Comparison of ENCODE assay signal across 14 mouse cellular contexts in genomic region chr13:41296396-41296795, GRCm38 (mm10). TPM values are rescaled to one million over a fixed set of nuclear protein-coding genes. Genes with fewer than 3 reads are reported as not detected.
DNase-seq lines count a peak whose midpoint lies in the region; ATAC-seq lines count a peak whose summit lies in the region.
"Had no signal": no experiment of that assay in that cellular context is flagged by ENCODE, and none has a peak within 500 bp of the region (broad histone marks: within the 10 kb centered on the region; RNA-seq: fewer than 3 reads in every experiment).

No protein-coding gene starts in this region.

- no peak overlapping the region for H3K27ac ChIP-seq in midbrain, embryonic 14.5 days (replicated peaks; ENCODE audit: low read depth, low read length)
- no peak overlapping the region for H3K27ac ChIP-seq in midbrain, embryonic 10.5 days (replicated peaks)
- H3K27ac ChIP-seq in hindbrain, embryonic 13.5 days, result no peak overlapping the region
- no peak overlapping the region for H3K27ac ChIP-seq in neural tube, embryonic 14.5 days (ENCODE audit: low read depth, low read length)
- no peak overlapping the region for H3K27ac ChIP-seq in forebrain, embryonic 16.5 days (ENCODE audit: low read length)
- H3K27ac ChIP-seq: liver, embryonic 14.5 days had no signal

- ATAC-seq in midbrain, embryonic 14.5 days (ENCODE audit: low FRiP score, low TSS enrichment), result peak; percentile 50; the same call in 1 of the 2 replicates
- peak; percentile 36; the same call in 1 of the 2 replicates for ATAC-seq in hindbrain, embryonic 13.5 days (ENCODE audit: low FRiP score)
- peak; percentile 58; the same call in 1 of the 2 replicates for ATAC-seq in neural tube, embryonic 14.5 days (ENCODE audit: low read depth)
- ATAC-seq in forebrain, embryonic 16.5 days, result no peak

- no peak overlapping the region for H3K4me3 ChIP-seq in midbrain, embryonic 14.5 days (replicated peaks; ENCODE audit: low read depth, low read length)
- H3K4me3 ChIP-seq in midbrain, embryonic 10.5 days, result no peak overlapping the region
- H3K4me3 ChIP-seq in hindbrain, embryonic 13.5 days, result no peak overlapping the region
- H3K4me3 ChIP-seq in neural tube, embryonic 14.5 days (ENCODE audit: low read depth, low read length), result no peak overlapping the region
- H3K4me3 ChIP-seq in forebrain, embryonic 16.5 days (replicated peaks; ENCODE audit: low read length), result no peak overlapping the region

- H3K27me3 ChIP-seq in midbrain, embryonic 14.5 days (ENCODE audit: control insufficient read depth, insufficient read depth, low read length), result no peaks in the 10 kb centered on the region
- H3K27me3 ChIP-seq in midbrain, embryonic 10.5 days (ENCODE audit: low read depth, poor library complexity, severe bottlenecking), result no peaks in the 10 kb centered on the region
- peaks cover 17% of the 10 kb centered on the region for H3K27me3 ChIP-seq in hindbrain, embryonic 13.5 days
- no peaks in the 10 kb centered on the region for H3K27me3 ChIP-seq in neural tube, embryonic 14.5 days (ENCODE audit: control insufficient read depth, insufficient read depth, low read length)
- H3K27me3 ChIP-seq in forebrain, embryonic 16.5 days (replicated peaks; ENCODE audit: control insufficient read depth, insufficient read depth, low read length), result no peaks in the 10 kb centered on the region

- peak; percentile 28 to 55 for DNase-seq in cerebellum, postnatal 25 days
- DNase-seq in cerebellum, adult 11 months, result no peak
- DNase-seq in midbrain, embryonic 14.5 days, result peak; percentile 65
- no peak for DNase-seq in midbrain, embryonic 10.5 days (ENCODE audit: low spot score)
- DNase-seq in ovary, postnatal 10 days (ENCODE audit: low spot score), result no peak
- DNase-seq: adrenal gland, adult 8-10 months; kidney, adult 18-20 months; right cerebral cortex, postnatal 4 days; thymus, adult 2 months had no signal

- no peaks in the 10 kb centered on the region; the same call in 1 of the 2 replicates for H3K4me1 ChIP-seq in midbrain, embryonic 14.5 days (ENCODE audit: control insufficient read depth, insufficient read depth, low read length)
- peaks cover 28% of the 10 kb centered on the region for H3K4me1 ChIP-seq in midbrain, embryonic 10.5 days
- peaks cover 18% of the 10 kb centered on the region for H3K4me1 ChIP-seq in hindbrain, embryonic 13.5 days (replicated peaks)
- 0 out of 2 replicates have a peak, but pooled peaks cover 2% of the 10 kb centered on the region for H3K4me1 ChIP-seq in neural tube, embryonic 14.5 days (ENCODE audit: control insufficient read depth, insufficient read depth, low read length)
- H3K4me1 ChIP-seq in forebrain, embryonic 16.5 days (replicated peaks; ENCODE audit: control insufficient read depth, insufficient read depth, low read length), result no peaks in the 10 kb centered on the region

- H3K4me2 ChIP-seq in midbrain, embryonic 14.5 days (ENCODE audit: low read length), result 0 out of 2 replicates have a peak overlapping the region, but pooled peaks have one; percentile 6
- H3K4me2 ChIP-seq in hindbrain, embryonic 13.5 days, result no peak overlapping the region; the same call in 1 of the 2 replicates
- H3K4me2 ChIP-seq in neural tube, embryonic 14.5 days (ENCODE audit: low read depth, low read length), result no peak overlapping the region
- H3K4me2 ChIP-seq in forebrain, embryonic 16.5 days (ENCODE audit: low read length), result no peak overlapping the region

- H3K36me3 ChIP-seq in midbrain, embryonic 14.5 days (ENCODE audit: control insufficient read depth, insufficient read depth, low read length), result no peaks in the 10 kb centered on the region
- H3K36me3 ChIP-seq in midbrain, embryonic 10.5 days, result no peaks in the 10 kb centered on the region
- no peaks in the 10 kb centered on the region for H3K36me3 ChIP-seq in hindbrain, embryonic 13.5 days
- no peaks in the 10 kb centered on the region for H3K36me3 ChIP-seq in neural tube, embryonic 14.5 days (ENCODE audit: control insufficient read depth, insufficient read depth, low read length)
- no peaks in the 10 kb centered on the region for H3K36me3 ChIP-seq in forebrain, embryonic 16.5 days (ENCODE audit: control insufficient read depth, insufficient read depth)

- WGBS in midbrain, embryonic 14.5 days, result 38% methylated on average over 10 of the region's 10 CpGs
- 86% methylated on average over 10 of the region's 10 CpGs for WGBS in midbrain, embryonic 10.5 days
- WGBS in hindbrain, embryonic 13.5 days, result 39% methylated on average over 10 of the region's 10 CpGs
- 35% methylated on average over 10 of the region's 10 CpGs for WGBS in neural tube, embryonic 14.5 days
- WGBS in forebrain, embryonic 16.5 days, result 89% methylated on average over 10 of the region's 10 CpGs

- no peak overlapping the region for H3K9ac ChIP-seq in midbrain, embryonic 14.5 days (replicated peaks; ENCODE audit: low read length)
- no peak overlapping the region for H3K9ac ChIP-seq in hindbrain, embryonic 13.5 days
- H3K9ac ChIP-seq in neural tube, embryonic 14.5 days (replicated peaks; ENCODE audit: low read depth, low read length), result no peak overlapping the region
- H3K9ac ChIP-seq in forebrain, embryonic 16.5 days (replicated peaks; ENCODE audit: low read depth, low read length), result no peak overlapping the region
- H3K9ac ChIP-seq: liver, embryonic 14.5 days had no signal

- no peaks in the 10 kb centered on the region for H3K9me3 ChIP-seq in midbrain, embryonic 14.5 days (ENCODE audit: control insufficient read depth, low read length)
- H3K9me3 ChIP-seq in midbrain, embryonic 10.5 days (replicated peaks), result no peaks in the 10 kb centered on the region
- peaks cover 2% of the 10 kb centered on the region; the same call in 1 of the 2 replicates for H3K9me3 ChIP-seq in hindbrain, embryonic 13.5 days
- no peaks in the 10 kb centered on the region for H3K9me3 ChIP-seq in neural tube, embryonic 14.5 days (ENCODE audit: control insufficient read depth, low read length)
- H3K9me3 ChIP-seq in forebrain, embryonic 16.5 days (ENCODE audit: control insufficient read depth, low read length), result no peaks in the 10 kb centered on the region

RNA-seq across cellular contexts. Expression of gene Gm17364, which starts 22.6 kb away (rescaled TPM):
- not detected in 2 replicates for polyA plus RNA-seq in midbrain, embryonic 14.5 days (2014; fragmentation: Nextera tagmentation; extraction: Ambion mirVana)
- not detected in 2 replicates for polyA plus RNA-seq in midbrain, embryonic 10.5 days (2016; fragmentation: Nextera tagmentation; extraction: Ambion mirVana)
- not detected in 2 replicates for polyA plus RNA-seq in hindbrain, embryonic 13.5 days (2015; fragmentation: Nextera tagmentation; extraction: Ambion mirVana)
- not detected in 2 replicates for polyA plus RNA-seq in neural tube, embryonic 14.5 days (2014; fragmentation: Nextera tagmentation; extraction: Ambion mirVana)
- not detected in 2 replicates for polyA plus RNA-seq in forebrain, embryonic 16.5 days (2015; fragmentation: Nextera tagmentation; extraction: Ambion mirVana)
- polyA plus RNA-seq: limb, embryonic 11.5 days; liver, embryonic 14.5 days; thymus, adult 2 months had no signal

RNA-seq across cellular contexts. Expression of gene Smim13, which starts 46.8 kb away (rescaled TPM):
- 22.7 and 23.2 TPM in 2 replicates for polyA plus RNA-seq in midbrain, embryonic 14.5 days (2014; fragmentation: Nextera tagmentation; extraction: Ambion mirVana)
- polyA plus RNA-seq in midbrain, embryonic 10.5 days (2016; fragmentation: Nextera tagmentation; extraction: Ambion mirVana), result 9.9 and 10.9 TPM in 2 replicates
- 19.1 and 20.1 TPM in 2 replicates for polyA plus RNA-seq in hindbrain, embryonic 13.5 days (2015; fragmentation: Nextera tagmentation; extraction: Ambion mirVana)
- polyA plus RNA-seq in neural tube, embryonic 14.5 days (2014; fragmentation: Nextera tagmentation; extraction: Ambion mirVana), result 30.0 and 31.7 TPM in 2 replicates
- polyA plus RNA-seq in forebrain, embryonic 16.5 days (2015; fragmentation: Nextera tagmentation; extraction: Ambion mirVana), result 26.9 and 28.2 TPM in 2 replicates

Comparison
In these comparisons a context has a peak if more than half of its experiments do, and no peak if none do; other contexts are left out.
1. DNase-seq: peak in cerebellum, postnatal 25 days (2 of 2) and midbrain, embryonic 14.5 days (single experiment); none in cerebellum, adult 11 months (single experiment), midbrain, embryonic 10.5 days (single experiment) and ovary, postnatal 10 days (single experiment).